Mouse (Mus musculus) adrenal gland, adult 2 months (tissue): ENCODE measurements around the gene Pik3r5. TPM values are rescaled to one million over a fixed set of nuclear protein-coding genes. Genes with fewer than 3 reads are reported as not detected.

ENCODE experiments used
- DNase-seq: peaks from one replicate; pipeline ENCODE4 v3.0.0; 2021
- polyA plus RNA-seq: library from polyadenylated mRNA; depleted of rRNA; stranded (reverse); fragments of >200 nt; gene quantifications from 2 replicates; pipeline ENCODE4 v1.2.3, GENCODE M21; 2012
- total RNA-seq, 2 experiments: library from RNA; stranded (reverse); gene quantifications; 2 replicates each; pipeline ENCODE4 v1.2.3; 2021

Pik3r5 gene
- total and polyA plus RNA-seq, 3 experiments, result 1.4 to 3.2 (median 1.6) TPM

GRCm38 (mm10) chr11:68485206-68485942, 53.5 kb downstream of the Pik3r5 start:
- DNase-seq, result peak; percentile 18

- DNase-seq, result no peak
These were observed 54.2 kb downstream of the Pik3r5 start for GRCm38 (mm10) chr11:68486093-68486492.

- DNase-seq, result no peak
These were observed 55.8 kb downstream of the Pik3r5 start for GRCm38 (mm10) chr11:68487720-68488119.

GRCm38 (mm10) chr11:68488256-68488824, 56.4 kb downstream of the Pik3r5 start:
- no peak for DNase-seq

- DNase-seq, result no peak
These were observed 57.3 kb downstream of the Pik3r5 start for GRCm38 (mm10) chr11:68489236-68489635.

- no peak for DNase-seq
These were observed 60.7 kb downstream of the Pik3r5 start for GRCm38 (mm10) chr11:68492592-68492991.

GRCm38 (mm10) chr11:68493760-68494159, 61.8 kb downstream of the Pik3r5 start:
- DNase-seq, result no peak

GRCm38 (mm10) chr11:68497081-68497480, 65.2 kb downstream of the Pik3r5 start:
- no peak for DNase-seq

GRCm38 (mm10) chr11:68498517-68498916, 66.6 kb downstream of the Pik3r5 start:
- DNase-seq, result no peak

- no peak for DNase-seq
These were observed 67.2 kb downstream of the Pik3r5 start for GRCm38 (mm10) chr11:68498999-68499699.

GRCm38 (mm10) chr11:68500949-68501350, 69.0 kb downstream of the Pik3r5 start:
- no peak for DNase-seq

GRCm38 (mm10) chr11:68502408-68502807, 70.5 kb downstream of the Pik3r5 start:
- no peak for DNase-seq

GRCm38 (mm10) chr11:68502902-68503629, 71.1 kb downstream of the Pik3r5 start, which contains the start of gene Pik3r6:
TSS of gene Pik3r6 (plus strand) at chr11:68503019.
- DNase-seq, result peak; percentile 27

GRCm38 (mm10) chr11:68504913-68505312, 73.0 kb downstream of the Pik3r5 start:
- no peak for DNase-seq

GRCm38 (mm10) chr11:68507246-68507645, 75.3 kb downstream of the Pik3r5 start:
- no peak for DNase-seq

GRCm38 (mm10) chr11:68508619-68509018, 76.7 kb downstream of the Pik3r5 start:
- DNase-seq, result no peak

- no peak for DNase-seq
These were observed 77.3 kb downstream of the Pik3r5 start for GRCm38 (mm10) chr11:68509194-68509593.

GRCm38 (mm10) chr11:68513969-68514368, 82.0 kb downstream of the Pik3r5 start:
- no peak for DNase-seq

- DNase-seq, result no peak
These were observed 87.4 kb downstream of the Pik3r5 start for GRCm38 (mm10) chr11:68519362-68519761.

- DNase-seq, result no peak
These were observed 87.9 kb downstream of the Pik3r5 start for GRCm38 (mm10) chr11:68519815-68520214.

- DNase-seq, result no peak
These were observed 88.5 kb downstream of the Pik3r5 start for GRCm38 (mm10) chr11:68520439-68520838.

GRCm38 (mm10) chr11:68521352-68521751, 89.4 kb downstream of the Pik3r5 start:
- no peak for DNase-seq
